Mouse (Mus musculus): ENCODE measurements around the gene Rpusd3. TPM values are rescaled to one million over a fixed set of nuclear protein-coding genes. Genes with fewer than 3 reads are reported as not detected.

Gene Rpusd3
- polyA plus RNA-seq, 1 experiment from 2014 or later = 21.3 TPM

- WGBS = 83% methylated on average over 10 of the region's 10 CpGs
These were observed 22.7 kb downstream of the Rpusd3 start for GRCm38 (mm10) chr6:113396270-113397030.

GRCm38 (mm10) chr6:113395501-113395900, 23.6 kb downstream of the Rpusd3 start:
- Histone ChIP-seq H3K27ac (no peak overlapping the region), H3K36me3 (peaks cover 25% of the 10 kb centered on the region), H3K4me2 (no peak overlapping the region), H3K27me3 (peaks cover 3% of the 10 kb centered on the region; the same call in 1 of the 2 replicates), H3K4me1 (peaks cover 18% of the 10 kb centered on the region), H3K4me3 (no peak overlapping the region), H3K9ac (no peak overlapping the region), H3K9me3 (no peaks in the 10 kb centered on the region)
- ATAC-seq (ENCODE audit: insufficient number of reproducible peaks, low FRiP score, low TSS enrichment, low read depth) = no peak
- WGBS = 93% methylated on average over 6 of the region's 6 CpGs

More at GRCm38 (mm10) chr6:113396270-113397030, 22.7 kb downstream of the Rpusd3 start:
- no peak for ATAC-seq (ENCODE audit: insufficient number of reproducible peaks, low FRiP score, low TSS enrichment, low read depth)
- Histone ChIP-seq H3K9me3 (no peaks in the 10 kb centered on the region), H3K27ac (no peak overlapping the region), H3K36me3 (peaks cover 22% of the 10 kb centered on the region), H3K27me3 (no peaks in the 10 kb centered on the region), H3K4me2 (no peak overlapping the region), H3K4me3 (no peak overlapping the region), H3K4me1 (peaks cover 18% of the 10 kb centered on the region), H3K9ac (no peak overlapping the region)

- WGBS = 88% methylated on average over 11 of the region's 11 CpGs
- Histone ChIP-seq H3K4me2 (no peak overlapping the region), H3K4me3 (no peak overlapping the region), H3K9me3 (no peaks in the 10 kb centered on the region), H3K9ac (no peak overlapping the region), H3K27ac (no peak overlapping the region), H3K27me3 (peaks cover 3% of the 10 kb centered on the region; the same call in 1 of the 2 replicates), H3K4me1 (peaks cover 18% of the 10 kb centered on the region), H3K36me3 (peaks cover 32% of the 10 kb centered on the region)
- no peak for ATAC-seq (ENCODE audit: insufficient number of reproducible peaks, low FRiP score, low TSS enrichment, low read depth)
These were observed 24.3 kb downstream of the Rpusd3 start for GRCm38 (mm10) chr6:113394811-113395210.

- H3K27ac ChIP-seq = no peak overlapping the region
These were observed 25.2 kb downstream of the Rpusd3 start for GRCm38 (mm10) chr6:113393951-113394350.

GRCm38 (mm10) chr6:113392387-113393071, 26.6 kb downstream of the Rpusd3 start:
- peak overlapping the region; percentile 59 for H3K9ac ChIP-seq
- peaks cover 24% of the 10 kb centered on the region for H3K4me1 ChIP-seq
- H3K27me3 ChIP-seq = peaks cover 3% of the 10 kb centered on the region; the same call in 1 of the 2 replicates
- peak overlapping the region; percentile 24; the same call in 1 of the 2 replicates for H3K27ac ChIP-seq
- H3K4me3 ChIP-seq = peak overlapping the region; percentile 47
- 2% methylated on average over 51 of the region's 51 CpGs for WGBS
- peaks cover 50% of the 10 kb centered on the region for H3K36me3 ChIP-seq
- no peaks in the 10 kb centered on the region for H3K9me3 ChIP-seq
- peak overlapping the region; percentile 93 for H3K4me2 ChIP-seq
- peak; percentile 40 for ATAC-seq (ENCODE audit: insufficient number of reproducible peaks, low FRiP score, low TSS enrichment, low read depth)

More at GRCm38 (mm10) chr6:113393951-113394350, 25.2 kb downstream of the Rpusd3 start:
- Histone ChIP-seq H3K4me2 (no peak overlapping the region), H3K4me1 (peaks cover 24% of the 10 kb centered on the region), H3K9ac (no peak overlapping the region), H3K4me3 (no peak overlapping the region), H3K36me3 (peaks cover 41% of the 10 kb centered on the region), H3K9me3 (no peaks in the 10 kb centered on the region), H3K27me3 (peaks cover 3% of the 10 kb centered on the region; the same call in 1 of the 2 replicates)
- no peak for ATAC-seq (ENCODE audit: insufficient number of reproducible peaks, low FRiP score, low TSS enrichment, low read depth)
- 88% methylated on average over 6 of the region's 6 CpGs for WGBS

GRCm38 (mm10) chr6:113392015-113392386, 27.1 kb downstream of the Rpusd3 start:
- Histone ChIP-seq H3K27ac (0 out of 2 replicates have a peak overlapping the region, but pooled peaks have one; percentile 24), H3K4me1 (peaks cover 24% of the 10 kb centered on the region), H3K9ac (peak overlapping the region; percentile 59), H3K27me3 (peaks cover 3% of the 10 kb centered on the region; the same call in 1 of the 2 replicates), H3K4me3 (peak overlapping the region; percentile 47), H3K36me3 (peaks cover 54% of the 10 kb centered on the region), H3K9me3 (no peaks in the 10 kb centered on the region), H3K4me2 (peak overlapping the region; percentile 93)
- 28% methylated on average over 10 of the region's 10 CpGs for WGBS
- ATAC-seq (ENCODE audit: insufficient number of reproducible peaks, low FRiP score, low TSS enrichment, low read depth) = no peak

GRCm38 (mm10) chr6:113390715-113391114, 28.4 kb downstream of the Rpusd3 start:
- Histone ChIP-seq H3K9me3 (no peaks in the 10 kb centered on the region), H3K27ac (no peak overlapping the region), H3K4me3 (no peak overlapping the region), H3K4me2 (no peak overlapping the region), H3K36me3 (peaks cover 65% of the 10 kb centered on the region), H3K4me1 (peaks cover 24% of the 10 kb centered on the region), H3K9ac (no peak overlapping the region), H3K27me3 (peaks cover 3% of the 10 kb centered on the region; the same call in 1 of the 2 replicates)
- ATAC-seq (ENCODE audit: insufficient number of reproducible peaks, low FRiP score, low TSS enrichment, low read depth) = no peak
- WGBS = 91% methylated on average over 3 of the region's 3 CpGs

GRCm38 (mm10) chr6:113388960-113389359, 30.2 kb downstream of the Rpusd3 start, which contains the start of gene Ttll3:
TSS of gene Ttll3 (plus strand) at chr6:113389260.
- peaks cover 24% of the 10 kb centered on the region for H3K4me1 ChIP-seq
- H3K9ac ChIP-seq = no peak within 1 kb of the TSS
- H3K27ac ChIP-seq = peak within 1 kb of the TSS; percentile 22; the same call in 1 of the 2 replicates
- 69% methylated on average over 8 of the region's 8 CpGs for WGBS
- H3K4me3 ChIP-seq = no peak within 1 kb of the TSS
- H3K4me2 ChIP-seq = no peak within 1 kb of the TSS
- no peaks in the 10 kb centered on the region for H3K9me3 ChIP-seq
- H3K36me3 ChIP-seq = peaks cover 71% of the 10 kb centered on the region
- peaks cover 3% of the 10 kb centered on the region; the same call in 1 of the 2 replicates for H3K27me3 ChIP-seq
- ATAC-seq (ENCODE audit: insufficient number of reproducible peaks, low FRiP score, low TSS enrichment, low read depth) = no peak

- peaks cover 3% of the 10 kb centered on the region; the same call in 1 of the 2 replicates for H3K27me3 ChIP-seq
- H3K4me3 ChIP-seq = no peak overlapping the region
- WGBS = 62% methylated on average over 3 of the region's 3 CpGs
- H3K9me3 ChIP-seq = no peaks in the 10 kb centered on the region
- ATAC-seq (ENCODE audit: insufficient number of reproducible peaks, low FRiP score, low TSS enrichment, low read depth) = peak; percentile 36; the same call in 1 of the 2 replicates
- peaks cover 6% of the 10 kb centered on the region; the same call in 1 of the 2 replicates for H3K4me1 ChIP-seq
- H3K27ac ChIP-seq = no peak overlapping the region
- H3K36me3 ChIP-seq = peaks cover 97% of the 10 kb centered on the region
- no peak overlapping the region for H3K4me2 ChIP-seq
- no peak overlapping the region for H3K9ac ChIP-seq
These were observed 33.1 kb downstream of the Rpusd3 start for GRCm38 (mm10) chr6:113386025-113386424.

- no peak overlapping the region for H3K4me3 ChIP-seq
- H3K27me3 ChIP-seq = no peaks in the 10 kb centered on the region
- peaks cover 97% of the 10 kb centered on the region for H3K36me3 ChIP-seq
- H3K4me2 ChIP-seq = no peak overlapping the region
- H3K9me3 ChIP-seq = no peaks in the 10 kb centered on the region
- ATAC-seq (ENCODE audit: insufficient number of reproducible peaks, low FRiP score, low TSS enrichment, low read depth) = no peak
- 89% methylated on average over 11 of the region's 11 CpGs for WGBS
- H3K4me1 ChIP-seq = peaks cover 6% of the 10 kb centered on the region; the same call in 1 of the 2 replicates
- H3K9ac ChIP-seq = no peak overlapping the region
- no peak overlapping the region for H3K27ac ChIP-seq
These were observed 33.9 kb downstream of the Rpusd3 start for GRCm38 (mm10) chr6:113385160-113385714.

- Histone ChIP-seq H3K9me3 (no peaks in the 10 kb centered on the region), H3K4me3 (no peak overlapping the region), H3K27ac (no peak overlapping the region), H3K27me3 (no peaks in the 10 kb centered on the region), H3K9ac (no peak overlapping the region), H3K4me1 (peaks cover 3% of the 10 kb centered on the region; the same call in 1 of the 2 replicates), H3K36me3 (peaks cover 89% of the 10 kb centered on the region), H3K4me2 (no peak overlapping the region)
- ATAC-seq (ENCODE audit: insufficient number of reproducible peaks, low FRiP score, low TSS enrichment, low read depth) = no peak
- WGBS = 88% methylated on average over 8 of the region's 8 CpGs
These were observed 34.7 kb downstream of the Rpusd3 start for GRCm38 (mm10) chr6:113384351-113384927.
